Mouse (Mus musculus): ENCODE measurements at regions not wholly inside any gene's neighbourhood (a gene's known extent, or its start where the extent isn't known, plus 50 kb on each side); places are given as distances from the start of the nearest gene placed in this dataset.
A peak's percentile ranks its signal among the peaks of the same experiment; 100 is the strongest.
"Not testable (repeated sequence)": the region's sequence is repeated elsewhere in the genome, so short reads cannot be mapped to it uniquely, and the experiment has no call there.

DNA sequence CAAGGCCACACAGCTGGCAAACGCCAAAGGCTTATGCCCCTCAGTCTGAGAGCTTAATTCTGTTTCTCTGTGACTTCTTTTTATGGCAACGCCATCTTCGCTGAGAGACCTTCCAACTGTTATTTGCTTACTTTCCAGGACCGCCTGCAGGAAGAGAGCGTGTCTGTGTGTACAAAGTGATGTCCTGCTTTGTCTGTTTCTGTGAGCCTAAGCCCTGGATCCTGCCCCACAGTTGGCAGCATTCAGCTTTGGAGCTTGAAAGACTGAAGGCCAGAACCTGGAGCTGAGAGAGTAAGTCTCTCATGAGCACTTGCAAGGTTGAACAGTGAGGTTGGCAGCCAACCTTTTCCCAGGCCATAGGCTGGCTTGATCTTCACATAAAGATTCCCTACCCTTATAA is 212.8 kb downstream of the Dact1 start:
- H3K9ac ChIP-seq, result no peak overlapping the region
- no peak for ATAC-seq (ENCODE audit: low FRiP score, low read depth)
- no peak overlapping the region for H3K4me3 ChIP-seq
- no peak overlapping the region; the same call in 1 of the 2 replicates for H3K27ac ChIP-seq (replicated peaks)
- H3K36me3 ChIP-seq, result no peaks in the 10 kb centered on the region
- WGBS, result 68% methylated on average over 5 of the region's 5 CpGs
- H3K9me3 ChIP-seq, result no peaks in the 10 kb centered on the region
- no peaks in the 10 kb centered on the region for H3K27me3 ChIP-seq
- no peaks in the 10 kb centered on the region; the same call in 1 of the 2 replicates for H3K4me1 ChIP-seq (replicated peaks)
- no peak overlapping the region for H3K4me2 ChIP-seq

DNA sequence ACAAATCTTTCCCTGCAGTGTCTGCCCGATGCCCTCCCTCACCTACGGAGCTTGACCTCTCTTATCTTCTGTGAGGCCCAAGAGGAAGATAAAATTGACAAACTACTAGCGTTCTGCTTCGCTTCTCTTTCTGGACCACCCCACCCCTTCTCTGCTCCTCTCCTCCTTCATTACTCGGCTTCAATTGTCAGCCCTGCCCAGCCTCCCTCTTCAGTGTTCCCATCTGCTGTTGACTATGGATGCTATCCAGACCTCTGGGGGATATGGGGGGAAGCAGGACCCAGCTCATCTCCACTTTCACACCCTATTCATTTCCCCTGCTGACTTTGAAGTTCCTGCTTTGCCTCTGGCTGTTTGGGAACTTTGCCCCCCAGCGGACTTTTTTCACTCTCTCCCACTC is 214.5 kb downstream of the Dact1 start:
- Histone ChIP-seq H3K4me1 (replicated peaks) (no peaks in the 10 kb centered on the region; the same call in 1 of the 2 replicates), H3K4me2 (no peak overlapping the region), H3K4me3 (no peak overlapping the region), H3K27me3 (no peaks in the 10 kb centered on the region), H3K27ac (replicated peaks) (no peak overlapping the region), H3K9me3 (no peaks in the 10 kb centered on the region), H3K9ac (no peak overlapping the region), H3K36me3 (no peaks in the 10 kb centered on the region)
- WGBS, result 43% methylated on average over 6 of the region's 6 CpGs
- ATAC-seq (ENCODE audit: low FRiP score, low read depth), result no peak

DNA sequence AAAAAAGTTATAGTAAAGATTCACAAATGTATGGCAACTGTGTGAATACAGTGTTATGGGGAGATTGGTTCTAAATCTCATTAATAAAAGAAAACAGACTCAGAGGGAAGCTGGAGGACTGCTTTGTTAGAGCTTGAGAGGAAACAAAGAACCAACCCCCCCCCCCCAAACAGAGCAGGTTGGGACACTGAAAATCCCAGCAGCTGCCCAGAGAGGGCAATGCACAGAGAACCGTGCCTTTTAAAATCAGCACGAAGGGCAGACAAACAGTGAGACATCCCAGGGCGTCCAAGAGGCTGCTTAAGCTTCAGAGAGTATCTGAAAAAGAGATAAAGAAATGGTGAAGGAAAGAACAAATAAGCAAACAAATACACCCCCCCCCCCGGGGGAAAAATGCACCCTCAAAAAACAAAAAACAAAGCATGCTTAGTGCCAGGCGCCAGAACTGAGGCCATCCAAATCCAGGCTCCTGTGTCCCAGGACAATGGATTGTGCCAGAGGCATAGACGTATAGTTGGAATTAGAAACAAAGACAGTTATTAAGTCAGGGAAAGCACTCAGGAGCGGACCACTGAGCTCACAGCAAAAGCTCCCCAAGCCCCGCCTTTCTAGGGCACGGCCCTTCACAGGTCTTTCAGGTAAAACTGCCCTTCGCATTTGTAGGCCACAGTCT is 215.7 kb downstream of the Dact1 start:
- no peaks in the 10 kb centered on the region; the same call in 1 of the 2 replicates for H3K4me1 ChIP-seq (replicated peaks)
- H3K9ac ChIP-seq, result no peak overlapping the region
- 36% methylated on average over 10 of the region's 10 CpGs for WGBS
- no peaks in the 10 kb centered on the region for H3K36me3 ChIP-seq
- H3K27me3 ChIP-seq, result no peaks in the 10 kb centered on the region
- no peak overlapping the region for H3K4me3 ChIP-seq
- H3K27ac ChIP-seq (replicated peaks), result no peak overlapping the region
- H3K4me2 ChIP-seq, result no peak overlapping the region
- ATAC-seq (ENCODE audit: low FRiP score, low read depth), result no peak
- no peaks in the 10 kb centered on the region for H3K9me3 ChIP-seq

DNA sequence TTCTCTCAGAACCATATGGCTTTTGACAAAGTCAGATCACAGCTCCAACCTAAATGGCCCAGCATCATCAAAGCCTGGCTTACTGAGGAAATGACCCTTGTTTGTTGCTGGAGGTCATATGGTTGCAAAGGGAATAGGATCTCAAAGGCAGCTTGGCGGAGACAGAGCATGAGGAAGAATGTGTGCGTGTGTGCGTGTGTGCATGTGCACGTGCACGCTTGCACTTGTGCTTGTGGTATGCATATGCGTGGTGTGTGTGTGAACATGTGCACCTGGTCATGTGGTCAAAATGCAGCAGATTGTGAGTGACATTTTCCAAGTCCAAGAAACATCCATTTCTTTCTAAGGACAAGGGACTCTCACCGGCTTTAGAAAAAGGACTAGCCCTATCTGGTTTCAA is 216.9 kb downstream of the Dact1 start:
- no peak overlapping the region for H3K9ac ChIP-seq
- no peak for ATAC-seq (ENCODE audit: low FRiP score, low read depth)
- H3K4me2 ChIP-seq, result no peak overlapping the region
- H3K4me3 ChIP-seq, result no peak overlapping the region
- H3K27me3 ChIP-seq, result no peaks in the 10 kb centered on the region
- no peaks in the 10 kb centered on the region; the same call in 1 of the 2 replicates for H3K4me1 ChIP-seq (replicated peaks)
- WGBS, result 82% methylated on average over 7 of the region's 7 CpGs
- H3K9me3 ChIP-seq, result no peaks in the 10 kb centered on the region
- no peak overlapping the region for H3K27ac ChIP-seq (replicated peaks)
- no peaks in the 10 kb centered on the region for H3K36me3 ChIP-seq

DNA sequence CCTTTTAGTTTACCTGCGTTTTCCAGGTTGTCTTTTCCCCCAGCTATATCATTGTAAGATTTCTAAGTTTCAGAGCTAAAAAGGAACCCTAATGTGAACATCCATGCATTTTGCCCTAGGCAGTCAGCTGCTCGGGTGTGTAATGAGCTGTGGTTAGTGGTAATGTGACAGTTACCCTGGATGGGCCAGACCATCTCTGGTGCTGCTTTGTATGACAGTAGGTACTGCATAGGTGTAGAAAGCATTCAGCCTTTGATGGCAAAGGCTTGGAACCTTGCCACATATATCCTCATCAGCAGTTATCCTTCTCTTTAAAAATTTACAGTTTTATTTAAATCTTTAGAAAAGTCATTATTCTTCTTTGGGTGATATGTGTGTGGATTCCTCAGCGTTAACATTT is 222.5 kb downstream of the Dact1 start:
- Histone ChIP-seq H3K4me2 (no peak overlapping the region), H3K9me3 (no peaks in the 10 kb centered on the region), H3K9ac (no peak overlapping the region), H3K27ac (replicated peaks) (peak overlapping the region; percentile 75), H3K36me3 (no peaks in the 10 kb centered on the region), H3K4me3 (no peak overlapping the region), H3K4me1 (replicated peaks) (peaks cover 31% of the 10 kb centered on the region), H3K27me3 (no peaks in the 10 kb centered on the region)
- 58% methylated on average over 3 of the region's 3 CpGs for WGBS
- ATAC-seq (ENCODE audit: low FRiP score, low read depth), result no peak

DNA sequence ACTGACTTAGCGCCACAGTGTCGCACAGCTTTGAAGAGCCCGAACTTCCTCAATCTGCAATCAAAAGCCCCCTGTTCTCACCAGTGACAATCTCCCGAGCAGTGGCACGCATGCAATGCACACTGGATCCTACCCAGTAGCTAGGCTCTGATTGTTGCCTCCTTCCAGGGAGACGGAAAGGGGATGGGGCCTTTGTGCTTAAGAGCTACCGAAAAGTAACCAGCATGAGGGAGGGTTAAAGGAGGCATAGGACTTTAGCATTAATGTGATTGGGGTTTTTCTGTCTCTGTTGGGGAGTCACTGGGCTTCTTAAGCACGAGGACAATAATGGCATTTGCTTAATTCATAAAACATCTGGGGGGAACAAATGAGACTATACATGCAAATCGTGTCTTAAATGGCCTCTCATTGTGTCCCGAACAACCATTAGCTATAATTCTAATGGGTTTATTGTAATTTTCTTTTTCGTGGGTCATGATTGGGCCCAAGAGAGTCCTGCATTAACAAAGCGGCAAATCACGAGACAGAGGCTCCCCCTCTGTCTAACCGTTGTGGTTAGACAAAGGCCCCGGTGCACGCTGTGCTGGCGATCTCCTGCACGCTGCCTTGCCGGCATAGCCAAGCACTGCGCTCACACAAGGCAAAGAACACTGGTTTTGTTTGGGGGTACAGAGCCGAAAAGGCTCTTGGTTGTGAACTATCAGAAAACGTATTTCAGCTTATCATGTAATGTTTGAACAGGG is 223.2 kb downstream of the Dact1 start:
- no peaks in the 10 kb centered on the region for H3K9me3 ChIP-seq
- H3K9ac ChIP-seq, result no peak overlapping the region
- peak; percentile 65 for ATAC-seq (ENCODE audit: low FRiP score, low read depth)
- H3K27me3 ChIP-seq, result no peaks in the 10 kb centered on the region
- no peak overlapping the region for H3K4me3 ChIP-seq
- no peaks in the 10 kb centered on the region for H3K36me3 ChIP-seq
- 25% methylated on average over 22 of the region's 22 CpGs for WGBS
- H3K27ac ChIP-seq (replicated peaks), result peak overlapping the region; percentile 75
- H3K4me1 ChIP-seq (replicated peaks), result peaks cover 31% of the 10 kb centered on the region
- peak overlapping the region; percentile 16; the same call in 1 of the 2 replicates for H3K4me2 ChIP-seq

DNA sequence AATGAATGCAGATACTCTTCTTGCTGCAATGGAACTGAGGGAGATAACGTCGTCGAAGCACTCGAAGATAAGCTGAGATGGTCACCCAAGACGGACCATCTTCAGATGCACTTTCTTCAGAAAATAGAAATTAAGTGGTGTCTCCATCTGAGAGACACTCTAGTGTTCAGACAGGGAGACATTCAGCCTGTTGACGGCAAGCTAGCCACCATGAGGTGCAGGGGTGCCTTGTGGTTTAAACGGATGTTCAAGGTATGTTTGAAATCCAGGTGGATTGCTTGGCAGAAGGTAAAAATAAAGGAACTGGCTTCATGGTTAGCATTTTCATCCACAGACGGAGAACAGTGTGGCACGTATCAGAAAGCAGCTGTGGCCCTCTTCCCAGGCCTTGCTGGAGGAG is 224.0 kb downstream of the Dact1 start:
- Histone ChIP-seq H3K9ac (no peak overlapping the region), H3K27me3 (no peaks in the 10 kb centered on the region), H3K27ac (replicated peaks) (peak overlapping the region; percentile 75), H3K4me1 (replicated peaks) (peaks cover 31% of the 10 kb centered on the region), H3K4me3 (no peak overlapping the region), H3K36me3 (no peaks in the 10 kb centered on the region), H3K4me2 (no peak overlapping the region), H3K9me3 (no peaks in the 10 kb centered on the region)
- no peak for ATAC-seq (ENCODE audit: low FRiP score, low read depth)
- WGBS, result 82% methylated on average over 9 of the region's 9 CpGs

DNA sequence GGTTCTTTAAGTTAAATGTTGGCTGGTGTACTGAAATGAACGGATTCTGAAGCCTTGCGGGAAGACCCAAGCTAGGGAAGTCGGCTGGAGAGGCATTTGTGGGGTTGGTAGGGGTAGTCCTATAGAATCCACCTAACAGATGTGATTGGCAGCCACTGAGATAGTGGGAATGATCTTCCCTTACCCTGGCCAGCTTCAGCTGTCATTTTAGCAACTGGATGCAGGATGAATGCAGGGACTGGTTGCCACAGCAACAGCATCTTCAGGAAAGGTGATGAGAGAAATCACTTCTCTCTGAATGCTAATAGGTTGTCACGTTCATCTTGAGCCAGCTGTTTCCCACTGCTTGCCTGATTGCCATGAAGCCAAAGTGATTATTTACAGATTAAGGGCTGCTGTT is 224.5 kb downstream of the Dact1 start:
- H3K4me2 ChIP-seq, result no peak overlapping the region
- 44% methylated on average over 4 of the region's 4 CpGs for WGBS
- no peak overlapping the region for H3K9ac ChIP-seq
- peak overlapping the region; percentile 75 for H3K27ac ChIP-seq (replicated peaks)
- H3K27me3 ChIP-seq, result no peaks in the 10 kb centered on the region
- ATAC-seq (ENCODE audit: low FRiP score, low read depth), result peak; percentile 69; the same call in 1 of the 2 replicates
- H3K9me3 ChIP-seq, result no peaks in the 10 kb centered on the region
- peaks cover 31% of the 10 kb centered on the region for H3K4me1 ChIP-seq (replicated peaks)
- H3K4me3 ChIP-seq, result no peak overlapping the region
- no peaks in the 10 kb centered on the region for H3K36me3 ChIP-seq

DNA sequence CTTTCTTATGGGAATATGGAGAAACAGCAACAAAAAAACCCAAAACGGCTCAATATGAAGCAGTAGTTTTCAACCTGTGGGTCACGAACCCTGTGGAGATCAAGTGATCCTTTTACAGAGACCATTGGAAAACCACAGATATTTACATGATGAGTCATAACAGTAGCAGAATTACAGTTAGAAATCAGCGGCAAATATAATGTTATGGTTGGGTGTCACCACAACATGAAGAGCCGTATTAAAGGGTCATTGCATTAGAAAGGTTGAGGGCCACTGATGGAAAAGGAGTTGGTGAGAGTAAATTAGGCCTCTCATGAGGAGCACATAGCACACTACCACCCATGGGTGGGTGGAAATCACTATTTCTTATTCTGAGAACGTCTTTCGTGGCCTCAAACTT is 225.6 kb downstream of the Dact1 start:
- 97% methylated on average over 6 of the region's 6 CpGs for WGBS
- H3K4me3 ChIP-seq, result no peak overlapping the region
- 0 out of 2 replicates have a peak overlapping the region, but pooled peaks have one; percentile 75 for H3K27ac ChIP-seq (replicated peaks)
- ATAC-seq (ENCODE audit: low FRiP score, low read depth), result no peak
- no peaks in the 10 kb centered on the region for H3K27me3 ChIP-seq
- H3K9ac ChIP-seq, result no peak overlapping the region
- no peaks in the 10 kb centered on the region for H3K36me3 ChIP-seq
- H3K4me2 ChIP-seq, result no peak overlapping the region
- peaks cover 31% of the 10 kb centered on the region for H3K4me1 ChIP-seq (replicated peaks)
- no peaks in the 10 kb centered on the region for H3K9me3 ChIP-seq

DNA sequence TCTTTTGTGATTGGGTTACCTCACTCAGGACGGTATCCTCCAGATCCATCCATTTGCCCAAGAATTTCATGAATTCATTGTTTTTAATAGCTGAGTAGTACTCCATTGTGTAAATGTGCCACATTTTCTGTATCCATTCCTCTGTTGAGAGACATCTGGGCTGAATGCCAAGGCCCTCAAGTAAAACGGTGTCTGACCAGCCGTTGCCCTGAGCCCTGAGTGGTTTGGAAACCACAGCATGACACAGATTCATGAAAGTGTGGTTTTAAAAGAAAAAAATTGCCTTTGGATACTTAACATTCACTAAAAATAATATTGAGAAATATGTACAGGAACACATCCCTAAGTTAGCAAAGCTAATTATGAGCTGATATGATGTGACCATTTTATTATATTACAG is 226.1 kb downstream of the Dact1 start:
- H3K4me2 ChIP-seq; H3K9ac ChIP-seq; ATAC-seq (ENCODE audit: low FRiP score, low read depth); H3K27me3 ChIP-seq; H3K9me3 ChIP-seq; H3K36me3 ChIP-seq; H3K27ac ChIP-seq (replicated peaks); H3K4me3 ChIP-seq: not testable (repeated sequence)
- H3K4me1 ChIP-seq (replicated peaks), result peaks cover 31% of the 10 kb centered on the region
- 56% methylated on average over 3 of the region's 3 CpGs for WGBS

DNA sequence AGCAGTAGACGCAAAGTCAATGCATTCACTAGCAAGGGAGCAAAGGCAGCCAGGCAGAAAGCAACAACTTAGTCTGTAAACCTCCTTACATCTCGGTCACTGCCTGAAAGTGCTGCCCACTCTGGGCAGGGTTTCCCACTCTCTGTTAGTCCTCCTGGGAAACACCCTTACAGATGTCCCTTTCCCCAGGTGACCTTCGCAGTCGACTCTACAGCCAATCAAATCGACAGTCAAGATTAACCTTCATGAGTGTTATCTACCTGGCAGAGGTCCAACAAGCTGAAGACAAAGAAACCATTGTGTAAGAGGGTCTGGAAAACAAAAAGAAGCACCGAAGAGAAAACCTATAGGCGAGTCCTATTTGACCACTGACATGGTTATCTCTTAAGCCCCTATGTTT is 229.0 kb downstream of the Dact1 start:
- Histone ChIP-seq H3K4me3 (no peak overlapping the region), H3K27me3 (no peaks in the 10 kb centered on the region), H3K27ac (replicated peaks) (no peak overlapping the region), H3K36me3 (no peaks in the 10 kb centered on the region), H3K4me2 (no peak overlapping the region), H3K4me1 (replicated peaks) (peaks cover 30% of the 10 kb centered on the region), H3K9ac (no peak overlapping the region), H3K9me3 (no peaks in the 10 kb centered on the region)
- ATAC-seq (ENCODE audit: low FRiP score, low read depth), result no peak
- WGBS, result 69% methylated on average over 7 of the region's 7 CpGs

DNA sequence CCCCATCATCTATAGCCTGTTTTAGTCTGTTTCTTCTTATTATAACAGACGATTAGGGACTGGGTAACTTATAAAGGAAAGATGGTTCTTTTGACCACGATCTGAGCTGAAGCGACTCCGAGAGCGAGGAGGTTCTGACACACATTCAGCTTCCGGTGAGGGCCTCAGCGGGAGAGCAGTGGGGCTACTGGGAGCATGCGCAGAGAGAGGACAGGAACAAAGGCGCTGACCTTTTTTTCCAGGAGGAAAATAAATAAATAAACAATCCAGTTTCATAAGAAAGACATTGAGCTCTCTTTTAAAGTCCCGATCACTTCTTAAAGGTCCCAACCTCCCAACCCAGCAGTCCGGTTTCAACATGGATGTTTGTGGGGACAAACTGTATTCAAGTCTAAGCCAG is 230.6 kb downstream of the Dact1 start:
- Histone ChIP-seq H3K27ac (replicated peaks) (no peak overlapping the region), H3K36me3 (no peaks in the 10 kb centered on the region), H3K4me3 (no peak overlapping the region), H3K27me3 (no peaks in the 10 kb centered on the region), H3K9ac (no peak overlapping the region), H3K4me2 (no peak overlapping the region), H3K9me3 (no peaks in the 10 kb centered on the region), H3K4me1 (replicated peaks) (peaks cover 17% of the 10 kb centered on the region)
- no peak for ATAC-seq (ENCODE audit: low FRiP score, low read depth)
- WGBS, result 83% methylated on average over 11 of the region's 11 CpGs
